Mouse (Mus musculus) CH12.LX (cell line): ENCODE measurements around the gene C8b.

Source experiments
- CHD2 ChIP-seq: IDR thresholded peaks from 2 replicates; pipeline ENCODE4 v1.6.1; 2011; ENCODE audit warnings: low read length, improper control_type of control experiment
- CTCF ChIP-seq, 2 experiments: IDR thresholded peaks in 1 of 2; conservative IDR thresholded peaks in 1 of 2; 2 replicates each; pipeline ENCODE4 v1.5.1; 2011 to 2012; ENCODE audit warnings: low read depth in 2 of 2, low read length in 2 of 2, improper control_type of control experiment in 1 of 2, inconsistent platforms in 1 of 2, mild to moderate bottlenecking in 1 of 2, moderate library complexity in 1 of 2
- E2F4 ChIP-seq: IDR thresholded peaks from 2 replicates; pipeline ENCODE4 v1.6.1; 2011; ENCODE audit warnings: low read depth, low read length, improper control_type of control experiment; ENCODE audit not compliant: insufficient replicate concordance
- GABPA ChIP-seq: IDR thresholded peaks from 2 replicates; pipeline ENCODE4 v1.6.1; 2012; ENCODE audit warnings: low read depth, low read length, improper control_type of control experiment, inconsistent platforms; ENCODE audit not compliant: insufficient replicate concordance
- JUN ChIP-seq: IDR thresholded peaks from 2 replicates; pipeline ENCODE4 v1.6.1; 2011; ENCODE audit warnings: low read depth, mild to moderate bottlenecking, low read length, improper control_type of control experiment, moderate library complexity; ENCODE audit not compliant: insufficient read depth
- MAFK ChIP-seq: IDR thresholded peaks from 2 replicates; pipeline ENCODE4 v1.6.1; 2011; ENCODE audit warnings: low read length, improper control_type of control experiment; ENCODE audit not compliant: insufficient replicate concordance
- NRF1 ChIP-seq: IDR thresholded peaks from 2 replicates; pipeline ENCODE4 v1.6.1; 2014; ENCODE audit warnings: low read depth, mild to moderate bottlenecking, inconsistent platforms, low read length, improper control_type of control experiment, moderate library complexity
- POLR2A ChIP-seq: IDR thresholded peaks from 2 replicates; pipeline ENCODE4 v1.6.1; 2011; ENCODE audit warnings: low read depth, mild to moderate bottlenecking, improper control_type of control experiment, low read length
- POLR2AphosphoS2 ChIP-seq: IDR thresholded peaks from 2 replicates; pipeline ENCODE4 v1.6.1; 2011; ENCODE audit warnings: low read depth, low read length, improper control_type of control experiment
- RCOR1 ChIP-seq: conservative IDR thresholded peaks from 2 replicates; pipeline ENCODE4 v1.6.1; 2012; ENCODE audit warnings: low read depth, mild to moderate bottlenecking, inconsistent platforms, low read length, improper control_type of control experiment
- ZC3H11A ChIP-seq: IDR thresholded peaks from 2 replicates; pipeline ENCODE4 v1.6.1; 2012; ENCODE audit warnings: low read depth, mild to moderate bottlenecking, inconsistent platforms, low read length, improper control_type of control experiment
- ZMIZ1 ChIP-seq: IDR thresholded peaks from 2 replicates; pipeline ENCODE4 v1.6.1; 2012; ENCODE audit warnings: low read depth, mild to moderate bottlenecking, inconsistent platforms, low read length, improper control_type of control experiment
- ZNF384 ChIP-seq: IDR thresholded peaks from 2 replicates; pipeline ENCODE4 v1.6.1; 2012; ENCODE audit warnings: low read depth, low read length, improper control_type of control experiment, inconsistent platforms

GRCm38 (mm10) chr4:104813617-104814016 lies 47.5 kb downstream of the C8b start:
- TF ChIP-seq E2F4 (no peak), CTCF (conservative IDR thresholded peaks at IDR 0.05 in 1 of 2, IDR thresholded peaks at IDR 0.05 in 1 of 2; ENCODE audit: low read depth in 2 of 2, low read length in 2 of 2) (no peak), POLR2AphosphoS2 (no peak), JUN (no peak), ZC3H11A (no peak), CHD2 (no peak), ZMIZ1 (no peak), NRF1 (no peak), RCOR1 (no peak), POLR2A (no peak), MAFK (no peak), GABPA (no peak), ZNF384 (no peak)
